Mouse (Mus musculus): ENCODE measurements around the gene Mrps36. TPM values are rescaled to one million over a fixed set of nuclear protein-coding genes. Genes with fewer than 3 reads are reported as not detected.

The Mrps36 gene
- polyA plus RNA-seq, 1 experiment from 2014 or later: 166 TPM

- TF ChIP-seq CTCF (IDR thresholded peaks at IDR 0.05; ENCODE audit: low read depth): no peak
- H3K36me3 ChIP-seq (ENCODE audit: insufficient read depth): peaks cover 53% of the 10 kb centered on the region
- no peak overlapping the region for H3K27ac ChIP-seq (ENCODE audit: low read depth)
- 88% methylated on average over 10 of the region's 10 CpGs for WGBS
- H3K9ac ChIP-seq: no peak overlapping the region
- no peaks in the 10 kb centered on the region for H3K9me3 ChIP-seq (ENCODE audit: low read depth, low read length)
- ATAC-seq (ENCODE audit: insufficient read depth): no peak
- no peak overlapping the region for H3K4me3 ChIP-seq (ENCODE audit: low read depth, low read length)
- no peak overlapping the region for H3K4me2 ChIP-seq
- peaks cover 5% of the 10 kb centered on the region; the same call in 1 of the 2 replicates for H3K4me1 ChIP-seq (ENCODE audit: insufficient read depth)
- DNase-seq: no peak
- H3K27me3 ChIP-seq (ENCODE audit: insufficient read depth, low read length): no peaks in the 10 kb centered on the region
These were observed 19.3 kb downstream of the Mrps36 start for GRCm38 (mm10) chr13:100725194-100725593.

GRCm38 (mm10) chr13:100724051-100724754, 20.3 kb downstream of the Mrps36 start:
- TF ChIP-seq CTCF (IDR thresholded peaks at IDR 0.05; ENCODE audit: low read depth): no peak
- Histone ChIP-seq H3K4me2 (no peak overlapping the region), H3K9me3 (ENCODE audit: low read depth, low read length) (no peaks in the 10 kb centered on the region), H3K27ac (ENCODE audit: low read depth) (no peak overlapping the region), H3K36me3 (ENCODE audit: insufficient read depth) (peaks cover 62% of the 10 kb centered on the region), H3K4me1 (ENCODE audit: insufficient read depth) (peaks cover 3% of the 10 kb centered on the region; the same call in 1 of the 2 replicates), H3K9ac (no peak overlapping the region), H3K4me3 (ENCODE audit: low read depth, low read length) (no peak overlapping the region), H3K27me3 (ENCODE audit: insufficient read depth, low read length) (no peaks in the 10 kb centered on the region)
- peak; percentile 11 for DNase-seq
- ATAC-seq (ENCODE audit: insufficient read depth): no peak
- WGBS: 75% methylated on average over 7 of the region's 7 CpGs

- no peaks in the 10 kb centered on the region for H3K9me3 ChIP-seq (ENCODE audit: low read depth, low read length)
- H3K27me3 ChIP-seq (ENCODE audit: insufficient read depth, low read length): no peaks in the 10 kb centered on the region
- no peak overlapping the region for H3K27ac ChIP-seq (ENCODE audit: low read depth)
- peaks cover 65% of the 10 kb centered on the region for H3K36me3 ChIP-seq (ENCODE audit: insufficient read depth)
- H3K4me2 ChIP-seq: no peak overlapping the region
- H3K4me3 ChIP-seq (ENCODE audit: low read depth, low read length): no peak overlapping the region
- DNase-seq (no peak), ATAC-seq (ENCODE audit: insufficient read depth) (no peak)
- WGBS: 92% methylated on average over 5 of the region's 5 CpGs
- H3K9ac ChIP-seq: no peak overlapping the region
- H3K4me1 ChIP-seq (ENCODE audit: insufficient read depth): no peaks in the 10 kb centered on the region
- TF ChIP-seq CTCF (IDR thresholded peaks at IDR 0.05; ENCODE audit: low read depth): no peak
These were observed 22.8 kb downstream of the Mrps36 start for GRCm38 (mm10) chr13:100721656-100722055.

DNA sequence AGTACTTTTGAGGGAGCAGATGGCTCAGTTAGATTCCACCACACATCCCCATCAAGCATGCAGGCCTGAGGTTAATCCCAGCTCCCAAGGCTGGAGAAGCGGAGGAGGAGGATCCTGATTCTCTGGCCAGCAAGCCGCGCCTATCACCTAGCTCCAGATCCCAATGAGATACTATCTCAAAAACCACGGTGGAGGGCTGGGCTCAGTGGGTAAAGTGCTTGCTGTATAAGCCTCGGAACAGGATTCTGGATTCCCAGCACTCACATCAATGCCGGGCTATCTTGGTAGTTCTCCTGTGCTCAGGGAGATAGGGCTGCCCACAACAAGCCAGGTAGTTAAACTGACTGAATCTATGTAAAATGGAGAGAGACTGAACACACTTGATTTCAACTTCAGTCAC, 29.0 kb downstream of the Mrps36 start:
- H3K4me2 ChIP-seq: no peak overlapping the region
- DNase-seq (no peak), ATAC-seq (ENCODE audit: insufficient read depth) (no peak)
- peaks cover 84% of the 10 kb centered on the region for H3K36me3 ChIP-seq (ENCODE audit: insufficient read depth)
- H3K4me1 ChIP-seq (ENCODE audit: insufficient read depth): no peaks in the 10 kb centered on the region
- no peak overlapping the region for H3K4me3 ChIP-seq (ENCODE audit: low read depth, low read length)
- H3K27ac ChIP-seq (ENCODE audit: low read depth): no peak overlapping the region
- no peaks in the 10 kb centered on the region for H3K9me3 ChIP-seq (ENCODE audit: low read depth, low read length)
- 93% methylated on average over 6 of the region's 6 CpGs for WGBS
- H3K27me3 ChIP-seq (ENCODE audit: insufficient read depth, low read length): no peaks in the 10 kb centered on the region
- no peak overlapping the region for H3K9ac ChIP-seq
- no peak for TF ChIP-seq CTCF (IDR thresholded peaks at IDR 0.05; ENCODE audit: low read depth)

DNA sequence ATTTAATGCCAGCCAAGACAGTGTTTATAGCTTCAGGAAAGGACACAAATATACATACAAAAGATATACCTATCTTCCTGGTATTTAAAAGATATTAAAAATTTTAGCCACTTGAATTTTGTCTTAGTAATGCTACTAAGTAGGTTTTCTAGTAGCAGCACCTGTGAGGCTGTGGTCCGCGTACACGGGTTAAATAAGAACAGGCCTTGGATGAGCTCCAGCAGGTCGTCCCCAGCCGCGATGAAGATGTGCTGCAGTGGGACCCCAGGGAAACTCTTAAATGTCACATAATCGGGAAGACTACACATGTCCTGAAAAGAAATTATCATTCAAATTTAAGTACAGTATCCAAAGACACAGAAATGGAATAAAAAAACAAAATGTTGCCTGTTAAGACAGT, 38.3 kb downstream of the Mrps36 start:
- no peaks in the 10 kb centered on the region for H3K9me3 ChIP-seq (ENCODE audit: low read depth, low read length)
- no peak for DNase-seq
- ATAC-seq (ENCODE audit: insufficient read depth): no peak
- peaks cover 91% of the 10 kb centered on the region for H3K36me3 ChIP-seq (ENCODE audit: insufficient read depth)
- H3K4me1 ChIP-seq (ENCODE audit: insufficient read depth): no peaks in the 10 kb centered on the region
- H3K27me3 ChIP-seq (ENCODE audit: insufficient read depth, low read length): no peaks in the 10 kb centered on the region
- H3K4me3 ChIP-seq (ENCODE audit: low read depth, low read length): no peak overlapping the region
- no peak overlapping the region for H3K4me2 ChIP-seq
- WGBS: 96% methylated on average over 7 of the region's 7 CpGs
- no peak overlapping the region for H3K9ac ChIP-seq
- TF ChIP-seq CTCF (IDR thresholded peaks at IDR 0.05; ENCODE audit: low read depth): no peak
- no peak overlapping the region for H3K27ac ChIP-seq (ENCODE audit: low read depth)

- Histone ChIP-seq H3K4me3 (ENCODE audit: low read depth, low read length) (no peak overlapping the region), H3K36me3 (ENCODE audit: insufficient read depth) (peaks cover 88% of the 10 kb centered on the region), H3K27me3 (ENCODE audit: insufficient read depth, low read length) (no peaks in the 10 kb centered on the region), H3K27ac (ENCODE audit: low read depth) (no peak overlapping the region), H3K9ac (no peak overlapping the region), H3K9me3 (ENCODE audit: low read depth, low read length) (no peaks in the 10 kb centered on the region), H3K4me2 (no peak overlapping the region), H3K4me1 (ENCODE audit: insufficient read depth) (no peaks in the 10 kb centered on the region)
- WGBS: 90% methylated on average over 2 of the region's 2 CpGs
- ATAC-seq (ENCODE audit: insufficient read depth) (no peak), DNase-seq (no peak)
- no peak for TF ChIP-seq CTCF (IDR thresholded peaks at IDR 0.05; ENCODE audit: low read depth)
These were observed 41.0 kb downstream of the Mrps36 start for GRCm38 (mm10) chr13:100703468-100703867.

DNA sequence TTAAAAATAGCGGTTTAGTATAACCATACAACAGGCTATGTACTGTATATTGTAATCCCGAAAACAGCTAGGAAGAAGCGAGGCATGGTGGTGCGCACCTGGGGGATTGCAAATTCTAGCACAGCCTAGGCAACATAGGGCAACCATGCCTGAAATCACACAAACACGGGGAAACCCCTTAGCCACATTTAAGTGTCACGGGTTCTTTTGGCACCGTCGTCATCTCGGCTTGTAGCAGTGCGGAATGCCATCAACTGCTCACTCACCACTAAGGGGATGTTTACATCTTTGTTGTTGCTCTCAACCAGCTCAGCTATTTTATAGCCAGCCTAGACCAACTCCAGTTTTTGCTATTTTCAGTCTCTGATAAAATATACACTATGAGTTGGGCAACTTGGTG, 45.6 kb downstream of the Mrps36 start:
- DNase-seq: no peak
- 90% methylated on average over 10 of the region's 10 CpGs for WGBS
- no peak overlapping the region for H3K4me2 ChIP-seq

More for the DNA sequence above, 45.6 kb downstream of the Mrps36 start:
- H3K27me3 ChIP-seq (ENCODE audit: insufficient read depth, low read length): no peaks in the 10 kb centered on the region
- ATAC-seq (ENCODE audit: insufficient read depth): no peak
- no peak for TF ChIP-seq CTCF (IDR thresholded peaks at IDR 0.05; ENCODE audit: low read depth)
- peaks cover 72% of the 10 kb centered on the region for H3K36me3 ChIP-seq (ENCODE audit: insufficient read depth)
- H3K27ac ChIP-seq (ENCODE audit: low read depth): no peak overlapping the region
- H3K4me3 ChIP-seq (ENCODE audit: low read depth, low read length): no peak overlapping the region
- H3K9me3 ChIP-seq (ENCODE audit: low read depth, low read length): no peaks in the 10 kb centered on the region
- no peaks in the 10 kb centered on the region for H3K4me1 ChIP-seq (ENCODE audit: insufficient read depth)
- H3K9ac ChIP-seq: no peak overlapping the region

Measured in lung, embryonic 14.5 days (tissue).